Mouse (Mus musculus) macrophage (primary cell): ENCODE data around the gene Ttc28. TPM values are rescaled to one million over a fixed set of nuclear protein-coding genes. Genes with fewer than 3 reads are reported as not detected.

Experiments used
- H3K27ac ChIP-seq: fragments of 350-480 bp; formaldehyde crosslinking; 2 replicates; pipeline ENCODE4 v1.9.0; 2021
- H3K36me3 ChIP-seq: fragments of 350-480 bp; formaldehyde crosslinking; 2 replicates; pipeline ENCODE4 v1.9.0; 2021; ENCODE audit errors: inconsistent target
- H3K4me3 ChIP-seq: fragments of 350-480 bp; formaldehyde crosslinking; 2 replicates; pipeline ENCODE4 v1.9.0; 2021; ENCODE audit errors: inconsistent target
- H3K79me2 ChIP-seq: fragments of 350-480 bp; formaldehyde crosslinking; 2 replicates; pipeline ENCODE4 v1.9.0; 2021; ENCODE audit errors: inconsistent target
- WGBS: methylation state at CpG from one replicate; pipeline ENCODE4 v1.1.7; 2026; ENCODE audit warnings: inconsistent platforms; ENCODE audit not compliant: missing documents; 5-methylcytosine and 5-hydroxymethylcytosine counted together
- polyA plus RNA-seq: library from polyadenylated mRNA; stranded (reverse); fragments of 250-400 nt; gene quantifications from 3 replicates; pipeline ENCODE4 v1.2.4, GENCODE M21; 2018; ENCODE audit warnings: inconsistent platforms

Ttc28 gene
- polyA plus RNA-seq, 1 experiment from 2014 or later: 0.77 TPM

GRCm38 (mm10) chr5:111288486-111288885 lies 408.9 kb downstream of the Ttc28 start:
- 92% methylated on average over 11 of the region's 11 CpGs for WGBS
- no peak overlapping the region for H3K4me3 ChIP-seq
- no peak overlapping the region for H3K27ac ChIP-seq
- no peaks in the 10 kb centered on the region for H3K36me3 ChIP-seq
- H3K79me2 ChIP-seq: no peaks in the 10 kb centered on the region

- WGBS: 97% methylated on average over 10 of the region's 11 CpGs
- H3K36me3 ChIP-seq: no peaks in the 10 kb centered on the region
Measured at GRCm38 (mm10) chr5:111290071-111290470, 410.5 kb downstream of the Ttc28 start.

GRCm38 (mm10) chr5:111291639-111292038 lies 412.0 kb downstream of the Ttc28 start:
- Histone ChIP-seq H3K36me3 (no peaks in the 10 kb centered on the region), H3K79me2 (no peaks in the 10 kb centered on the region), H3K27ac (no peak overlapping the region), H3K4me3 (no peak overlapping the region)
- 73% methylated on average over 10 of the region's 10 CpGs for WGBS

More at GRCm38 (mm10) chr5:111290071-111290470, 410.5 kb downstream of the Ttc28 start:
- Histone ChIP-seq H3K27ac (no peak overlapping the region), H3K79me2 (no peaks in the 10 kb centered on the region), H3K4me3 (no peak overlapping the region)

- no peaks in the 10 kb centered on the region for H3K36me3 ChIP-seq
- no peaks in the 10 kb centered on the region for H3K79me2 ChIP-seq
- H3K27ac ChIP-seq: no peak overlapping the region
- no peak overlapping the region for H3K4me3 ChIP-seq
- WGBS: 93% methylated on average over 5 of the region's 5 CpGs
Measured at GRCm38 (mm10) chr5:111297801-111298200, 418.2 kb downstream of the Ttc28 start.

GRCm38 (mm10) chr5:111298706-111299105 lies 419.1 kb downstream of the Ttc28 start:
- Histone ChIP-seq H3K79me2 (no peaks in the 10 kb centered on the region), H3K4me3 (no peak overlapping the region), H3K27ac (no peak overlapping the region), H3K36me3 (no peaks in the 10 kb centered on the region)
- WGBS: 87% methylated on average over 7 of the region's 7 CpGs

GRCm38 (mm10) chr5:111300776-111301175 lies 421.2 kb downstream of the Ttc28 start:
- Histone ChIP-seq H3K36me3 (no peaks in the 10 kb centered on the region), H3K27ac (no peak overlapping the region), H3K79me2 (no peaks in the 10 kb centered on the region), H3K4me3 (no peak overlapping the region)
- WGBS: 94% methylated on average over 8 of the region's 8 CpGs

GRCm38 (mm10) chr5:111301736-111302135 lies 422.1 kb downstream of the Ttc28 start:
- no peaks in the 10 kb centered on the region for H3K36me3 ChIP-seq
- no peaks in the 10 kb centered on the region for H3K79me2 ChIP-seq
- 21% methylated on average over 7 of the region's 7 CpGs for WGBS

GRCm38 (mm10) chr5:111304730-111305129 lies 425.1 kb downstream of the Ttc28 start:
- WGBS: 94% methylated on average over 3 of the region's 3 CpGs
- Histone ChIP-seq H3K79me2 (no peaks in the 10 kb centered on the region), H3K36me3 (no peaks in the 10 kb centered on the region)

More at GRCm38 (mm10) chr5:111301736-111302135, 422.1 kb downstream of the Ttc28 start:
- Histone ChIP-seq H3K27ac (no peak overlapping the region), H3K4me3 (no peak overlapping the region)

GRCm38 (mm10) chr5:111310185-111310584 lies 430.6 kb downstream of the Ttc28 start:
- no peaks in the 10 kb centered on the region for H3K79me2 ChIP-seq
- WGBS: 53% methylated on average over 6 of the region's 6 CpGs
- H3K4me3 ChIP-seq: no peak overlapping the region
- no peak overlapping the region for H3K27ac ChIP-seq
- H3K36me3 ChIP-seq: no peaks in the 10 kb centered on the region

More at GRCm38 (mm10) chr5:111304730-111305129, 425.1 kb downstream of the Ttc28 start:
- Histone ChIP-seq H3K27ac (no peak overlapping the region), H3K4me3 (no peak overlapping the region)

GRCm38 (mm10) chr5:111313833-111314232 lies 434.2 kb downstream of the Ttc28 start:
- Histone ChIP-seq H3K79me2 (no peaks in the 10 kb centered on the region), H3K4me3 (no peak overlapping the region), H3K27ac (no peak overlapping the region), H3K36me3 (no peaks in the 10 kb centered on the region)
- 94% methylated on average over 9 of the region's 9 CpGs for WGBS

GRCm38 (mm10) chr5:111315061-111315460 lies 435.5 kb downstream of the Ttc28 start:
- Histone ChIP-seq H3K4me3 (no peak overlapping the region), H3K79me2 (no peaks in the 10 kb centered on the region), H3K27ac (no peak overlapping the region), H3K36me3 (no peaks in the 10 kb centered on the region)
- 90% methylated on average over 6 of the region's 6 CpGs for WGBS

- WGBS: 85% methylated on average over 3 of the region's 3 CpGs
- Histone ChIP-seq H3K79me2 (no peaks in the 10 kb centered on the region), H3K27ac (no peak overlapping the region)
Measured at GRCm38 (mm10) chr5:111317526-111317925, 437.9 kb downstream of the Ttc28 start.

GRCm38 (mm10) chr5:111318946-111319345 lies 439.3 kb downstream of the Ttc28 start:
- Histone ChIP-seq H3K36me3 (no peaks in the 10 kb centered on the region), H3K27ac (no peak overlapping the region), H3K4me3 (no peak overlapping the region), H3K79me2 (no peaks in the 10 kb centered on the region)
- WGBS: 92% methylated on average over 1 of the region's 1 CpGs

More at GRCm38 (mm10) chr5:111317526-111317925, 437.9 kb downstream of the Ttc28 start:
- no peaks in the 10 kb centered on the region for H3K36me3 ChIP-seq
- H3K4me3 ChIP-seq: no peak overlapping the region

GRCm38 (mm10) chr5:111325813-111326212 lies 446.2 kb downstream of the Ttc28 start:
- Histone ChIP-seq H3K79me2 (peaks cover under 1% of the 10 kb centered on the region; the same call in 1 of the 2 replicates), H3K4me3 (no peak overlapping the region), H3K36me3 (no peaks in the 10 kb centered on the region), H3K27ac (no peak overlapping the region)
- 36% methylated on average over 1 of the region's 1 CpGs for WGBS

- peaks cover 17% of the 10 kb centered on the region for H3K79me2 ChIP-seq
- H3K4me3 ChIP-seq: no peak overlapping the region
- H3K27ac ChIP-seq: no peak overlapping the region
- WGBS: 35% methylated on average over 7 of the region's 7 CpGs
- H3K36me3 ChIP-seq: no peaks in the 10 kb centered on the region
Measured at GRCm38 (mm10) chr5:111327420-111327819, 447.8 kb downstream of the Ttc28 start.
